Mouse (Mus musculus): ENCODE results near the gene Ebf4. TPM values are rescaled to one million over a fixed set of nuclear protein-coding genes. Genes with fewer than 3 reads are reported as not detected.

Ebf4 gene
- polyA plus RNA-seq (2014; fragmentation: Nextera tagmentation; extraction: Ambion mirVana): 2.8 and 3.1 TPM in 2 replicates

GRCm38 (mm10) chr2:130294936-130295277 is at the start of gene Ebf4:
Ebf4 (plus strand) TSS chr2:130295169.
- peak; percentile 74 for ATAC-seq (ENCODE audit: low FRiP score, low TSS enrichment)
- Histone ChIP-seq H3K9ac (ENCODE audit: low read depth, low read length) (peak within 1 kb of the TSS; percentile 84), H3K36me3 (ENCODE audit: control insufficient read depth, insufficient read depth, low read length) (no peaks in the 10 kb centered on the region), H3K4me2 (replicated peaks; ENCODE audit: low read depth, low read length) (peak within 1 kb of the TSS; percentile 82), H3K27me3 (ENCODE audit: control insufficient read depth, insufficient read depth, low read length) (peaks cover 8% of the 10 kb centered on the region), H3K9me3 (ENCODE audit: control insufficient read depth, low read length) (no peaks in the 10 kb centered on the region), H3K4me1 (ENCODE audit: control insufficient read depth, insufficient read depth, low read length) (peaks cover 24% of the 10 kb centered on the region), H3K4me3 (ENCODE audit: low read length) (peak within 1 kb of the TSS; percentile 72), H3K27ac (ENCODE audit: low read depth, low read length) (no peak within 1 kb of the TSS)
- WGBS: 1% methylated on average over 26 of the region's 39 CpGs

GRCm38 (mm10) chr2:130246912-130247311 is 48.1 kb upstream of the Ebf4 start:
- H3K9ac ChIP-seq (ENCODE audit: low read depth, low read length): no peak overlapping the region
- no peaks in the 10 kb centered on the region for H3K27me3 ChIP-seq (ENCODE audit: control insufficient read depth, insufficient read depth, low read length)
- no peaks in the 10 kb centered on the region for H3K9me3 ChIP-seq (ENCODE audit: control insufficient read depth, low read length)
- H3K4me1 ChIP-seq (ENCODE audit: control insufficient read depth, insufficient read depth, low read length): no peaks in the 10 kb centered on the region
- no peak for ATAC-seq (ENCODE audit: low FRiP score, low TSS enrichment)
- no peak overlapping the region for H3K4me2 ChIP-seq (replicated peaks; ENCODE audit: low read depth, low read length)
- 49% methylated on average over 9 of the region's 9 CpGs for WGBS
- H3K27ac ChIP-seq (ENCODE audit: low read depth, low read length): no peak overlapping the region
- no peaks in the 10 kb centered on the region for H3K36me3 ChIP-seq (ENCODE audit: control insufficient read depth, insufficient read depth, low read length)
- H3K4me3 ChIP-seq (ENCODE audit: low read length): no peak overlapping the region

GRCm38 (mm10) chr2:130248226-130248625 is 46.7 kb upstream of the Ebf4 start:
- Histone ChIP-seq H3K27me3 (ENCODE audit: control insufficient read depth, insufficient read depth, low read length) (no peaks in the 10 kb centered on the region), H3K4me1 (ENCODE audit: control insufficient read depth, insufficient read depth, low read length) (no peaks in the 10 kb centered on the region)
- 70% methylated on average over 7 of the region's 7 CpGs for WGBS

GRCm38 (mm10) chr2:130256762-130257161 is 38.2 kb upstream of the Ebf4 start:
- Histone ChIP-seq H3K36me3 (ENCODE audit: control insufficient read depth, insufficient read depth, low read length) (no peaks in the 10 kb centered on the region), H3K4me1 (ENCODE audit: control insufficient read depth, insufficient read depth, low read length) (no peaks in the 10 kb centered on the region), H3K4me2 (replicated peaks; ENCODE audit: low read depth, low read length) (no peak overlapping the region), H3K9ac (ENCODE audit: low read depth, low read length) (no peak overlapping the region), H3K27ac (ENCODE audit: low read depth, low read length) (no peak overlapping the region), H3K4me3 (ENCODE audit: low read length) (no peak overlapping the region), H3K9me3 (ENCODE audit: control insufficient read depth, low read length) (no peaks in the 10 kb centered on the region), H3K27me3 (ENCODE audit: control insufficient read depth, insufficient read depth, low read length) (no peaks in the 10 kb centered on the region)
- WGBS: 84% methylated on average over 4 of the region's 4 CpGs
- no peak for ATAC-seq (ENCODE audit: low FRiP score, low TSS enrichment)

More at GRCm38 (mm10) chr2:130248226-130248625, 46.7 kb upstream of the Ebf4 start:
- Histone ChIP-seq H3K4me2 (replicated peaks; ENCODE audit: low read depth, low read length) (no peak overlapping the region), H3K9ac (ENCODE audit: low read depth, low read length) (no peak overlapping the region), H3K27ac (ENCODE audit: low read depth, low read length) (no peak overlapping the region), H3K4me3 (ENCODE audit: low read length) (no peak overlapping the region), H3K36me3 (ENCODE audit: control insufficient read depth, insufficient read depth, low read length) (no peaks in the 10 kb centered on the region), H3K9me3 (ENCODE audit: control insufficient read depth, low read length) (no peaks in the 10 kb centered on the region)
- ATAC-seq (ENCODE audit: low FRiP score, low TSS enrichment): no peak

- H3K27ac ChIP-seq (ENCODE audit: low read depth, low read length): no peak overlapping the region
- 83% methylated on average over 4 of the region's 4 CpGs for WGBS
- H3K27me3 ChIP-seq (ENCODE audit: control insufficient read depth, insufficient read depth, low read length): no peaks in the 10 kb centered on the region
- no peaks in the 10 kb centered on the region for H3K36me3 ChIP-seq (ENCODE audit: control insufficient read depth, insufficient read depth, low read length)
- H3K4me1 ChIP-seq (ENCODE audit: control insufficient read depth, insufficient read depth, low read length): no peaks in the 10 kb centered on the region
- no peak overlapping the region for H3K4me2 ChIP-seq (replicated peaks; ENCODE audit: low read depth, low read length)
- H3K9ac ChIP-seq (ENCODE audit: low read depth, low read length): no peak overlapping the region
- no peak overlapping the region for H3K4me3 ChIP-seq (ENCODE audit: low read length)
- H3K9me3 ChIP-seq (ENCODE audit: control insufficient read depth, low read length): no peaks in the 10 kb centered on the region
- ATAC-seq (ENCODE audit: low FRiP score, low TSS enrichment): no peak
Observed at GRCm38 (mm10) chr2:130260822-130261221, 34.1 kb upstream of the Ebf4 start.

GRCm38 (mm10) chr2:130261914-130262313 is 33.1 kb upstream of the Ebf4 start:
- WGBS: 84% methylated on average over 2 of the region's 2 CpGs
- Histone ChIP-seq H3K9me3 (ENCODE audit: control insufficient read depth, low read length) (no peaks in the 10 kb centered on the region), H3K27me3 (ENCODE audit: control insufficient read depth, insufficient read depth, low read length) (no peaks in the 10 kb centered on the region), H3K9ac (ENCODE audit: low read depth, low read length) (no peak overlapping the region), H3K4me1 (ENCODE audit: control insufficient read depth, insufficient read depth, low read length) (no peaks in the 10 kb centered on the region), H3K27ac (ENCODE audit: low read depth, low read length) (no peak overlapping the region), H3K36me3 (ENCODE audit: control insufficient read depth, insufficient read depth, low read length) (no peaks in the 10 kb centered on the region), H3K4me3 (ENCODE audit: low read length) (no peak overlapping the region), H3K4me2 (replicated peaks; ENCODE audit: low read depth, low read length) (no peak overlapping the region)
- no peak for ATAC-seq (ENCODE audit: low FRiP score, low TSS enrichment)

- no peaks in the 10 kb centered on the region for H3K9me3 ChIP-seq (ENCODE audit: control insufficient read depth, low read length)
- H3K27ac ChIP-seq (ENCODE audit: low read depth, low read length): no peak overlapping the region
- H3K4me2 ChIP-seq (replicated peaks; ENCODE audit: low read depth, low read length): no peak overlapping the region
- no peaks in the 10 kb centered on the region for H3K4me1 ChIP-seq (ENCODE audit: control insufficient read depth, insufficient read depth, low read length)
- WGBS: 74% methylated on average over 2 of the region's 2 CpGs
- no peak overlapping the region for H3K4me3 ChIP-seq (ENCODE audit: low read length)
- H3K9ac ChIP-seq (ENCODE audit: low read depth, low read length): no peak overlapping the region
- no peaks in the 10 kb centered on the region for H3K27me3 ChIP-seq (ENCODE audit: control insufficient read depth, insufficient read depth, low read length)
- H3K36me3 ChIP-seq (ENCODE audit: control insufficient read depth, insufficient read depth, low read length): no peaks in the 10 kb centered on the region
- ATAC-seq (ENCODE audit: low FRiP score, low TSS enrichment): no peak
Observed at GRCm38 (mm10) chr2:130262398-130262797, 32.6 kb upstream of the Ebf4 start.

- WGBS: 89% methylated on average over 1 of the region's 1 CpGs
- ATAC-seq (ENCODE audit: low FRiP score, low TSS enrichment): no peak
- no peak overlapping the region for H3K27ac ChIP-seq (ENCODE audit: low read depth, low read length)
Observed at GRCm38 (mm10) chr2:130265520-130265919, 29.4 kb upstream of the Ebf4 start.

GRCm38 (mm10) chr2:130268074-130268473 is 26.9 kb upstream of the Ebf4 start:
- Histone ChIP-seq H3K4me1 (ENCODE audit: control insufficient read depth, insufficient read depth, low read length) (no peaks in the 10 kb centered on the region), H3K9me3 (ENCODE audit: control insufficient read depth, low read length) (no peaks in the 10 kb centered on the region), H3K9ac (ENCODE audit: low read depth, low read length) (no peak overlapping the region), H3K27me3 (ENCODE audit: control insufficient read depth, insufficient read depth, low read length) (no peaks in the 10 kb centered on the region), H3K36me3 (ENCODE audit: control insufficient read depth, insufficient read depth, low read length) (no peaks in the 10 kb centered on the region), H3K4me2 (replicated peaks; ENCODE audit: low read depth, low read length) (no peak overlapping the region), H3K4me3 (ENCODE audit: low read length) (no peak overlapping the region), H3K27ac (ENCODE audit: low read depth, low read length) (no peak overlapping the region)
- ATAC-seq (ENCODE audit: low FRiP score, low TSS enrichment): no peak
- WGBS: 66% methylated on average over 7 of the region's 7 CpGs

More at GRCm38 (mm10) chr2:130265520-130265919, 29.4 kb upstream of the Ebf4 start:
- Histone ChIP-seq H3K36me3 (ENCODE audit: control insufficient read depth, insufficient read depth, low read length) (no peaks in the 10 kb centered on the region), H3K27me3 (ENCODE audit: control insufficient read depth, insufficient read depth, low read length) (no peaks in the 10 kb centered on the region), H3K4me3 (ENCODE audit: low read length) (no peak overlapping the region), H3K4me1 (ENCODE audit: control insufficient read depth, insufficient read depth, low read length) (no peaks in the 10 kb centered on the region), H3K4me2 (replicated peaks; ENCODE audit: low read depth, low read length) (no peak overlapping the region), H3K9ac (ENCODE audit: low read depth, low read length) (no peak overlapping the region), H3K9me3 (ENCODE audit: control insufficient read depth, low read length) (no peaks in the 10 kb centered on the region)

Data from kidney, embryonic 14.5 days (tissue).